ENCODE assay signal across 10 mouse cellular contexts in genomic region chr16:94038272-94038985, GRCm38 (mm10). TPM values are rescaled to one million over a fixed set of nuclear protein-coding genes. Genes with fewer than 3 reads are reported as not detected.
DNase-seq lines count a peak whose midpoint lies in the region; ATAC-seq and TF ChIP-seq lines count a peak whose summit lies in the region.
"Had no signal": no experiment of that assay in that cellular context is flagged by ENCODE, and none has a peak within 500 bp of the region (broad histone marks: within the 10 kb centered on the region; RNA-seq: fewer than 3 reads in every experiment).

No protein-coding gene starts in this region.

- H3K27me3 ChIP-seq in liver, embryonic 12.5 days (replicated peaks) = peaks cover 46% of the 10 kb centered on the region
- H3K27me3 ChIP-seq in embryonic facial prominence, embryonic 14.5 days (replicated peaks; ENCODE audit: control insufficient read depth, insufficient read depth, low read length) = peaks cover 15% of the 10 kb centered on the region
- H3K27me3 ChIP-seq in hindbrain, postnatal 0 days (ENCODE audit: insufficient read depth, low read length) = peaks cover 6% of the 10 kb centered on the region; the same call in 1 of the 2 replicates

- H3K36me3 ChIP-seq in liver, embryonic 12.5 days = no peaks in the 10 kb centered on the region
- H3K36me3 ChIP-seq in embryonic facial prominence, embryonic 14.5 days (ENCODE audit: control insufficient read depth, insufficient read depth, low read length) = no peaks in the 10 kb centered on the region
- no peaks in the 10 kb centered on the region for H3K36me3 ChIP-seq in hindbrain, postnatal 0 days (ENCODE audit: insufficient read depth, low read length)
- H3K36me3 ChIP-seq: embryonic facial prominence, embryonic 13.5 days had no signal

- peak; percentile 50 for DNase-seq in liver
- DNase-seq in adrenal gland, postnatal 14 days = peak; percentile 79
- DNase-seq in embryonic facial prominence, embryonic 14.5 days (ENCODE audit: low spot score) = peak; percentile 67
- DNase-seq in hindbrain, postnatal 0 days (ENCODE audit: low spot score) = peak; percentile 72
- peak; percentile 24 to 60 for DNase-seq in left cerebral cortex, postnatal 10 days (ENCODE audit: extremely low spot score in 1 of 2, low spot score in 2 of 2)
- peak; percentile 82 for DNase-seq in naive thymus-derived CD4-positive, alpha-beta T cell, adult 2 months (ENCODE audit: low read depth)
- peak; percentile 79 for DNase-seq in thymus, postnatal 14 days

- H3K4me2 ChIP-seq in liver, embryonic 12.5 days = no peak overlapping the region
- no peak overlapping the region for H3K4me2 ChIP-seq in embryonic facial prominence, embryonic 14.5 days (ENCODE audit: low read depth, low read length)
- H3K4me2 ChIP-seq in hindbrain, postnatal 0 days (ENCODE audit: low read depth, low read length) = no peak overlapping the region
- H3K4me2 ChIP-seq: embryonic facial prominence, embryonic 13.5 days had no signal

- intact Hi-C loops in left cerebral cortex, postnatal 10 days (cut with DNase I) = loop anchor here (2.0 kb wide), 1 partner anchor 220 kb away; no protein-coding TSS in a partner anchor

- no peaks in the 10 kb centered on the region for H3K9me3 ChIP-seq in liver, embryonic 12.5 days (replicated peaks)
- H3K9me3 ChIP-seq in embryonic facial prominence, embryonic 14.5 days (ENCODE audit: control insufficient read depth, low read length) = no peaks in the 10 kb centered on the region
- H3K9me3 ChIP-seq in hindbrain, postnatal 0 days (ENCODE audit: low read length) = no peaks in the 10 kb centered on the region
- H3K9me3 ChIP-seq: embryonic facial prominence, embryonic 13.5 days had no signal

- no peak overlapping the region for H3K27ac ChIP-seq in liver, embryonic 12.5 days
- H3K27ac ChIP-seq in embryonic facial prominence, embryonic 14.5 days (replicated peaks; ENCODE audit: low read depth, low read length) = no peak overlapping the region
- no peak overlapping the region for H3K27ac ChIP-seq in hindbrain, postnatal 0 days
- H3K27ac ChIP-seq: embryonic facial prominence, embryonic 13.5 days had no signal

- H3K4me3 ChIP-seq in liver, embryonic 12.5 days = no peak overlapping the region
- no peak overlapping the region for H3K4me3 ChIP-seq in embryonic facial prominence, embryonic 14.5 days (ENCODE audit: low read depth, low read length)
- H3K4me3 ChIP-seq in hindbrain, postnatal 0 days (ENCODE audit: low read length) = no peak overlapping the region
- H3K4me3 ChIP-seq: embryonic facial prominence, embryonic 13.5 days had no signal

- H3K4me1 ChIP-seq in liver, embryonic 12.5 days = no peaks in the 10 kb centered on the region
- H3K4me1 ChIP-seq in embryonic facial prominence, embryonic 14.5 days (ENCODE audit: control insufficient read depth, insufficient read depth, low read length) = peaks cover 16% of the 10 kb centered on the region; the same call in 1 of the 2 replicates
- no peaks in the 10 kb centered on the region for H3K4me1 ChIP-seq in hindbrain, postnatal 0 days (ENCODE audit: insufficient read depth, low read length)

- WGBS in liver, embryonic 12.5 days (ENCODE audit: insufficient replicate concordance) = 58% methylated on average over 12 of the region's 12 CpGs
- 65% methylated on average over 12 of the region's 12 CpGs for WGBS in embryonic facial prominence, embryonic 14.5 days
- WGBS in hindbrain, postnatal 0 days = 66% methylated on average over 12 of the region's 12 CpGs

- TF ChIP-seq CTCF in hindbrain, postnatal 0 days (IDR thresholded peaks at IDR 0.05; ENCODE audit: low read depth) = peak; percentile 85

- ATAC-seq in liver, embryonic 12.5 days = no peak
- peak; percentile 47; the same call in 1 of the 2 replicates for ATAC-seq in embryonic facial prominence, embryonic 14.5 days (ENCODE audit: low read depth)
- ATAC-seq in hindbrain, postnatal 0 days = 0 out of 2 replicates have a peak, but pooled peaks have one; percentile 29

- H3K9ac ChIP-seq in liver, embryonic 12.5 days = no peak overlapping the region
- no peak overlapping the region for H3K9ac ChIP-seq in embryonic facial prominence, embryonic 14.5 days (ENCODE audit: low read depth, low read length)
- no peak overlapping the region for H3K9ac ChIP-seq in hindbrain, postnatal 0 days (replicated peaks; ENCODE audit: low read length)
- H3K9ac ChIP-seq: embryonic facial prominence, embryonic 13.5 days had no signal

RNA-seq across cellular contexts. Expression of gene Cldn14, which starts 29.8 kb away (rescaled TPM):
- 0.19 and 0.30 TPM in 2 replicates for polyA plus RNA-seq in liver, embryonic 12.5 days (2016; fragmentation: Nextera tagmentation; extraction: Ambion mirVana)
- 2.4 TPM in 1 of 2 replicates, not detected in the other for total RNA-seq in adrenal gland, postnatal 14 days (2021)
- 0.14 and 0.26 TPM in 2 replicates for polyA plus RNA-seq in embryonic facial prominence, embryonic 14.5 days (2014; fragmentation: Nextera tagmentation; extraction: Ambion mirVana)
- total RNA-seq in hindbrain, postnatal 0 days (2014; rRNA removed) = 1.0 TPM in 1 of 2 replicates, not detected in the other
- polyA plus RNA-seq in hindbrain, postnatal 0 days (2015; fragmentation: Nextera tagmentation; extraction: Ambion mirVana) = 0.23 and 0.28 TPM in 2 replicates
- under 1 TPM; 0.24 to 0.84 TPM for total RNA-seq in left cerebral cortex, postnatal 10 days (2021)
- total RNA-seq: neutrophil, adult 5-6 weeks had no signal
- polyA plus RNA-seq: embryonic facial prominence, embryonic 13.5 days had no signal

RNA-seq across cellular contexts. Expression of gene Sim2, which starts 46.3 kb away (rescaled TPM):
- not detected in 2 replicates for polyA plus RNA-seq in liver, embryonic 12.5 days (2016; fragmentation: Nextera tagmentation; extraction: Ambion mirVana)
- total RNA-seq in adrenal gland, postnatal 14 days (2021) = not detected in 2 replicates
- polyA plus RNA-seq in embryonic facial prominence, embryonic 14.5 days (2014; fragmentation: Nextera tagmentation; extraction: Ambion mirVana) = 3.3 and 3.6 TPM in 2 replicates
- total RNA-seq in hindbrain, postnatal 0 days (2014; rRNA removed) = 0.11 TPM in 1 of 2 replicates, not detected in the other
- 0.05 TPM in 1 of 2 replicates, not detected in the other for polyA plus RNA-seq in hindbrain, postnatal 0 days (2015; fragmentation: Nextera tagmentation; extraction: Ambion mirVana)
- total RNA-seq in left cerebral cortex, postnatal 10 days (2021) = under 1 TPM in 1 of 2 experiments, not detected in 1; 0.41 TPM
- total RNA-seq: neutrophil, adult 5-6 weeks had no signal
